Mouse (Mus musculus): ENCODE data around the gene Ank2.

GRCm38 (mm10) chr3:127188789-127189128 is 310.4 kb downstream of the Ank2 start:
- no peak for TF ChIP-seq POLR2A (IDR thresholded peaks at IDR 0.05; ENCODE audit: extremely low read depth, insufficient read depth, low read length)
- TF ChIP-seq CTCF (IDR thresholded peaks at IDR 0.05; ENCODE audit: low read depth, low read length): no peak

Data from liver, adult 2 months (tissue).